Mouse (Mus musculus): ENCODE measurements around the gene Gm12789. TPM values are rescaled to one million over a fixed set of nuclear protein-coding genes. Genes with fewer than 3 reads are reported as not detected.
"Not testable (repeated sequence)": the region's sequence is repeated elsewhere in the genome, so short reads cannot be mapped to it uniquely, and the experiment has no call there.

The Gm12789 gene
- not detected in 2 replicates for polyA plus RNA-seq (2015; fragmentation: Nextera tagmentation; extraction: Ambion mirVana)

DNA sequence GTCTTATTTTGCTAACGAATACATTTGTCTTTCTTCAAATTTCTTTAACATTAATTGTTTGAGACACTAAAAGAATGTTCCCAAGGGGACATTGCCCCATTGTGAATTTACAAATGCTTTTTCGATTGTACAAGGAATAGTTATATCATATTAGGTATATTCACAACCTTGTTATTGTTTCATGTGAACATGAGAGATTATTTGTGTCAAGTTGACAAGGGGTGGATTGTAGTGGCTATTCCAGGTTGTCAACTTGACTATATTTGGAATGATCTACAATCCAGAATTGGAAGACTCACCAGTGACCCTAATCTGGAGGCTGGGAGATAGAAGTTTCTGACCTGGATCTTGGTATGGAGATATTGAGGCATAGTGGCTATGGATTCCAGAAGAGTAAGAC, at the start of gene Gm12789:
TSS of gene Gm12789 (plus strand) at position 301 of the 400 bp plus-strand sequence.
- H3K9me3 ChIP-seq (replicated peaks); H3K36me3 ChIP-seq; ATAC-seq (replicated peaks; ENCODE audit: insufficient number of reproducible peaks, insufficient read depth, low FRiP score, low read depth); H3K4me1 ChIP-seq (replicated peaks); H3K27ac ChIP-seq; H3K27me3 ChIP-seq; H3K4me2 ChIP-seq; H3K9ac ChIP-seq; H3K4me3 ChIP-seq: not testable (repeated sequence)
- 75% methylated on average over 2 of the region's 2 CpGs for WGBS

DNA sequence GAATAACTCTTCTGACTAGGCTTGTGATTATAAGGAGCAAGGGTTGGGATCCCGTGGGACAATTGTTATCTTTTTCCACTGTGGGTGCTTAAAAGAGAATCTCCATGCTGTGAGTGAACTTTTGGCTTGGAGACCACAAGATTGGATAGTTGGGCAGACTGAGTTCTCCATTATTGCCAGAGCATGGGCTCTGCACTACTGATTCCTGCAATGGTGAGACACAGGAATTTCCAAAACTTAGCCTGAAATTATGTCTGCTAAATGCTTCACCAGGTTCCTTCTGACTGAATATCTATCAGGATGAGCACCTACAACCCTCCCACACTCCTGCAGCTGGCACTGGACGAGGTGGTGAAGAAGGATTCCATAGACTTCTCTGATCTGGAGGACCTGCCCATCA, 46.3 kb upstream of the Gm12789 start, which contains the start of gene Gm12794:
TSS of gene Gm12794 (plus strand) at position 301 of the 400 bp plus-strand sequence.
- not testable (repeated sequence) for H3K27ac ChIP-seq; H3K9me3 ChIP-seq (replicated peaks); H3K4me2 ChIP-seq; H3K27me3 ChIP-seq; ATAC-seq (replicated peaks; ENCODE audit: insufficient number of reproducible peaks, insufficient read depth, low FRiP score, low read depth); H3K36me3 ChIP-seq; H3K4me3 ChIP-seq; H3K4me1 ChIP-seq (replicated peaks); H3K9ac ChIP-seq
- WGBS, result 57% methylated on average over 2 of the region's 2 CpGs

DNA sequence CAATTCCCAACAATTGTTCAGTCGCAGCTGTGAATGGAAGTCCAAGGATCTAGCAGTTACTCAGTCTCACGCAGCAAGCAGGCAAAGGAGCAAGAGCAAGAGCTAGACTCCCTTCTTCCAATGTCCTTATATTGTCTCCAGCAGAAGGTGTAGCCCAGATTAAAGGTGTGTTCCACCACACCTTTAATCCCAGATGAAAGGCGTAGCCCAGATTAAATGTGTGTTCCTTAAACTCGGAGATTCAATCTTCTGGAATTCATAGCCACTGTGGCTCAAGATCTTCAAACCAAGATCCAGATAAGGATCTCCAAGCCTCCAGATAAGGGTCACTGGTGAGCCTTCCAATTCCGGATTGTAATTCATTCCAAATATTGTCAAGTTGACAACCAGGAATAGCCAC, 5.5 kb upstream of the Gm12789 start, which contains the start of gene Gm12790:
TSS of gene Gm12790 (minus strand) at position 101 of the 400 bp plus-strand sequence.
- not testable (repeated sequence) for ATAC-seq (replicated peaks; ENCODE audit: insufficient number of reproducible peaks, insufficient read depth, low FRiP score, low read depth); H3K4me3 ChIP-seq
- 63% methylated on average over 1 of the region's 5 CpGs for WGBS

GRCm38 (mm10) chr4:101985678-101986077, 748 bp upstream of the Gm12789 start:
- no peak overlapping the region for H3K4me3 ChIP-seq
- H3K4me2 ChIP-seq, result no peak overlapping the region
- no peaks in the 10 kb centered on the region for H3K9me3 ChIP-seq (replicated peaks)
- H3K4me1 ChIP-seq (replicated peaks), result no peaks in the 10 kb centered on the region
- no peak for ATAC-seq (replicated peaks; ENCODE audit: insufficient number of reproducible peaks, insufficient read depth, low FRiP score, low read depth)
- H3K36me3 ChIP-seq, result no peaks in the 10 kb centered on the region
- WGBS, result 82% methylated on average over 5 of the region's 5 CpGs
- H3K27me3 ChIP-seq, result no peaks in the 10 kb centered on the region
- no peak overlapping the region for H3K27ac ChIP-seq
- no peak overlapping the region for H3K9ac ChIP-seq

More for the DNA sequence above, 5.5 kb upstream of the Gm12789 start, which contains the start of gene Gm12790:
- H3K9me3 ChIP-seq (replicated peaks); H3K27ac ChIP-seq; H3K4me1 ChIP-seq (replicated peaks); H3K27me3 ChIP-seq; H3K4me2 ChIP-seq; H3K9ac ChIP-seq; H3K36me3 ChIP-seq: not testable (repeated sequence)

- Histone ChIP-seq H3K4me2 (no peak overlapping the region), H3K4me3 (no peak overlapping the region), H3K9me3 (replicated peaks) (no peaks in the 10 kb centered on the region), H3K9ac (no peak overlapping the region), H3K4me1 (replicated peaks) (no peaks in the 10 kb centered on the region), H3K27ac (no peak overlapping the region), H3K27me3 (no peaks in the 10 kb centered on the region), H3K36me3 (no peaks in the 10 kb centered on the region)
- ATAC-seq (replicated peaks; ENCODE audit: insufficient number of reproducible peaks, insufficient read depth, low FRiP score, low read depth), result no peak
- WGBS, result 88% methylated on average over 5 of the region's 5 CpGs
These were observed 11.0 kb downstream of the Gm12789 start for GRCm38 (mm10) chr4:101997426-101997825.

- H3K4me2 ChIP-seq, result no peak overlapping the region
- H3K4me3 ChIP-seq, result no peak overlapping the region
- ATAC-seq (replicated peaks; ENCODE audit: insufficient number of reproducible peaks, insufficient read depth, low FRiP score, low read depth), result no peak
- H3K9ac ChIP-seq, result no peak overlapping the region
- H3K9me3 ChIP-seq (replicated peaks), result no peaks in the 10 kb centered on the region
- WGBS, result 34% methylated on average over 15 of the region's 15 CpGs
- no peaks in the 10 kb centered on the region for H3K4me1 ChIP-seq (replicated peaks)
- no peak overlapping the region for H3K27ac ChIP-seq
- no peaks in the 10 kb centered on the region for H3K36me3 ChIP-seq
- no peaks in the 10 kb centered on the region for H3K27me3 ChIP-seq
These were observed 12.0 kb downstream of the Gm12789 start for GRCm38 (mm10) chr4:101998267-101998922.

GRCm38 (mm10) chr4:102026619-102027018, 40.2 kb downstream of the Gm12789 start:
- Histone ChIP-seq H3K9me3 (replicated peaks) (no peaks in the 10 kb centered on the region), H3K27me3 (no peaks in the 10 kb centered on the region), H3K27ac (no peak overlapping the region), H3K9ac (no peak overlapping the region), H3K36me3 (no peaks in the 10 kb centered on the region), H3K4me1 (replicated peaks) (no peaks in the 10 kb centered on the region), H3K4me3 (no peak overlapping the region), H3K4me2 (no peak overlapping the region)
- WGBS, result 80% methylated on average over 6 of the region's 6 CpGs
- no peak for ATAC-seq (replicated peaks; ENCODE audit: insufficient number of reproducible peaks, insufficient read depth, low FRiP score, low read depth)

Other genes with a start within 250 kb of the Gm12789 start
- gene B020004J07Rik, start 142.6 kb upstream of the Gm12789 start, polyA plus RNA-seq (2015; fragmentation: Nextera tagmentation; extraction: Ambion mirVana), result not detected in 2 replicates
- not detected in 2 replicates for gene C130073F10Rik, start 92.8 kb upstream of the Gm12789 start, polyA plus RNA-seq (2015; fragmentation: Nextera tagmentation; extraction: Ambion mirVana)
- gene Gm12800, start 77.5 kb upstream of the Gm12789 start, polyA plus RNA-seq (2015; fragmentation: Nextera tagmentation; extraction: Ambion mirVana), result not detected in 2 replicates
- gene Gm12794, start 46.2 kb upstream of the Gm12789 start, polyA plus RNA-seq (2015; fragmentation: Nextera tagmentation; extraction: Ambion mirVana), result not detected in 2 replicates
- gene Gm12790, start 5.6 kb upstream of the Gm12789 start, polyA plus RNA-seq (2015; fragmentation: Nextera tagmentation; extraction: Ambion mirVana), result not detected in 2 replicates
- gene Pde4b, start 100.9 kb downstream of the Gm12789 start, polyA plus RNA-seq (2015; fragmentation: Nextera tagmentation; extraction: Ambion mirVana), result 24.6 and 27.4 TPM in 2 replicates

Data from heart, embryonic 15.5 days (tissue).